In genomic region chr1:152252658-152253267, GRCm38 (mm10) we compare ENCODE assay signal across 25 mouse cellular contexts.
A peak's percentile ranks its signal among the peaks of the same experiment; 100 is the strongest.
DNase-seq lines count a peak whose midpoint lies in the region; ATAC-seq and TF ChIP-seq lines count a peak whose summit lies in the region.
"Had no signal": no experiment of that assay in that cellular context is flagged by ENCODE, and none has a peak within 500 bp of the region (broad histone marks: within the 10 kb centered on the region; RNA-seq: fewer than 3 reads in every experiment).

No protein-coding gene starts in this region.

- H3K27ac ChIP-seq in hindbrain, embryonic 11.5 days (ENCODE audit: low read depth, low read length) = peak overlapping the region; percentile 51; the same call in 1 of the 2 replicates
- no peak overlapping the region; the same call in 1 of the 2 replicates for H3K27ac ChIP-seq in hindbrain, embryonic 16.5 days (ENCODE audit: low read depth, low read length)
- H3K27ac ChIP-seq in neural tube, embryonic 11.5 days (ENCODE audit: low read depth, low read length) = no peak overlapping the region
- H3K27ac ChIP-seq in neural tube, embryonic 15.5 days (replicated peaks) = no peak overlapping the region
- H3K27ac ChIP-seq in neural tube, embryonic 14.5 days (ENCODE audit: low read depth, low read length) = no peak overlapping the region
- H3K27ac ChIP-seq: forebrain, embryonic 13.5 days; layer of hippocampus, adult 2 months; left cerebral cortex, adult 2 months; limb, embryonic 13.5 days; lung, embryonic 15.5 days; stomach, embryonic 15.5 days had no signal

- H3K9ac ChIP-seq in hindbrain, embryonic 11.5 days (ENCODE audit: low read depth, low read length) = no peak overlapping the region
- no peak overlapping the region for H3K9ac ChIP-seq in hindbrain, embryonic 16.5 days (ENCODE audit: low read depth, low read length)
- no peak overlapping the region for H3K9ac ChIP-seq in neural tube, embryonic 11.5 days (ENCODE audit: low read length)
- H3K9ac ChIP-seq in neural tube, embryonic 15.5 days (replicated peaks) = no peak overlapping the region
- H3K9ac ChIP-seq in neural tube, embryonic 14.5 days (replicated peaks; ENCODE audit: low read depth, low read length) = no peak overlapping the region
- H3K9ac ChIP-seq: forebrain, embryonic 13.5 days; heart, embryonic 12.5 days; limb, embryonic 13.5 days; lung, embryonic 15.5 days; stomach, embryonic 15.5 days had no signal

- no peak overlapping the region for H3K4me3 ChIP-seq in hindbrain, embryonic 11.5 days (ENCODE audit: low read depth, low read length)
- no peak overlapping the region for H3K4me3 ChIP-seq in hindbrain, embryonic 16.5 days (ENCODE audit: low read length)
- H3K4me3 ChIP-seq in neural tube, embryonic 11.5 days (ENCODE audit: low read depth, low read length) = no peak overlapping the region
- no peak overlapping the region for H3K4me3 ChIP-seq in neural tube, embryonic 15.5 days (replicated peaks)
- H3K4me3 ChIP-seq in neural tube, embryonic 14.5 days (ENCODE audit: low read depth, low read length) = no peak overlapping the region
- H3K4me3 ChIP-seq: forebrain, embryonic 13.5 days; heart, embryonic 12.5 days; layer of hippocampus, adult 2 months; left cerebral cortex, adult 2 months; limb, embryonic 13.5 days; lung, embryonic 15.5 days; stomach, embryonic 15.5 days had no signal

- no peaks in the 10 kb centered on the region for H3K9me3 ChIP-seq in hindbrain, embryonic 11.5 days (ENCODE audit: control insufficient read depth, low read length)
- no peaks in the 10 kb centered on the region for H3K9me3 ChIP-seq in hindbrain, embryonic 16.5 days (ENCODE audit: control insufficient read depth, low read length)
- no peaks in the 10 kb centered on the region for H3K9me3 ChIP-seq in neural tube, embryonic 11.5 days (ENCODE audit: control insufficient read depth, low read length)
- H3K9me3 ChIP-seq in neural tube, embryonic 15.5 days (replicated peaks) = no peaks in the 10 kb centered on the region
- H3K9me3 ChIP-seq in neural tube, embryonic 14.5 days (ENCODE audit: control insufficient read depth, low read length) = no peaks in the 10 kb centered on the region
- H3K9me3 ChIP-seq: forebrain, embryonic 13.5 days; heart, embryonic 12.5 days; limb, embryonic 13.5 days; lung, embryonic 15.5 days; stomach, embryonic 15.5 days had no signal

- TF ChIP-seq CTCF in brain, embryonic 14.5 days (IDR thresholded peaks at IDR 0.05; ENCODE audit: borderline replicate concordance, extremely low read depth, insufficient read depth, insufficient read length) = no peak

- DNase-seq in hindbrain, embryonic 11.5 days (ENCODE audit: low spot score) = peak; percentile 30
- peak; percentile 31 for DNase-seq in neural tube, embryonic 11.5 days (ENCODE audit: low spot score)
- DNase-seq in brain, embryonic 14.5 days (ENCODE audit: low read depth) = peak; percentile 48
- DNase-seq in adrenal gland, adult 8-10 months = no peak
- DNase-seq: adrenal gland, adult 2 months; cerebellum, adult 11 months; cerebellum, adult 9-10 months; cerebellum, postnatal 36 days; gastrocnemius, postnatal 10 days; heart, adult 18-20 months; heart, postnatal 4 days; kidney, adult 11 months; kidney, postnatal 36 days; right cerebral cortex, postnatal 25 days had no signal

- WGBS in hindbrain, embryonic 11.5 days = 71% methylated on average over 9 of the region's 9 CpGs
- 44% methylated on average over 9 of the region's 9 CpGs for WGBS in hindbrain, embryonic 16.5 days
- 49% methylated on average over 9 of the region's 9 CpGs for WGBS in neural tube, embryonic 11.5 days
- 26% methylated on average over 9 of the region's 9 CpGs for WGBS in neural tube, embryonic 15.5 days
- 31% methylated on average over 9 of the region's 9 CpGs for WGBS in neural tube, embryonic 14.5 days

- H3K27me3 ChIP-seq in hindbrain, embryonic 11.5 days (ENCODE audit: control insufficient read depth, insufficient read depth, low read length) = no peaks in the 10 kb centered on the region
- no peaks in the 10 kb centered on the region for H3K27me3 ChIP-seq in hindbrain, embryonic 16.5 days (replicated peaks; ENCODE audit: control insufficient read depth, insufficient read depth, low read length)
- H3K27me3 ChIP-seq in neural tube, embryonic 11.5 days (ENCODE audit: control insufficient read depth, insufficient read depth, low read length) = no peaks in the 10 kb centered on the region
- no peaks in the 10 kb centered on the region for H3K27me3 ChIP-seq in neural tube, embryonic 15.5 days (replicated peaks)
- H3K27me3 ChIP-seq in neural tube, embryonic 14.5 days (ENCODE audit: control insufficient read depth, insufficient read depth, low read length) = no peaks in the 10 kb centered on the region
- H3K27me3 ChIP-seq: forebrain, embryonic 13.5 days; limb, embryonic 13.5 days; lung, embryonic 15.5 days; stomach, embryonic 15.5 days had no signal

- no peak overlapping the region for H3K4me2 ChIP-seq in hindbrain, embryonic 11.5 days (replicated peaks; ENCODE audit: low read depth, low read length)
- no peak overlapping the region for H3K4me2 ChIP-seq in hindbrain, embryonic 16.5 days (ENCODE audit: low read length)
- H3K4me2 ChIP-seq in neural tube, embryonic 11.5 days (ENCODE audit: low read depth) = no peak overlapping the region
- no peak overlapping the region for H3K4me2 ChIP-seq in neural tube, embryonic 15.5 days
- no peak overlapping the region for H3K4me2 ChIP-seq in neural tube, embryonic 14.5 days (ENCODE audit: low read depth, low read length)
- H3K4me2 ChIP-seq: forebrain, embryonic 13.5 days; heart, embryonic 12.5 days; limb, embryonic 13.5 days; liver, embryonic 11.5 days; lung, embryonic 15.5 days; stomach, embryonic 15.5 days had no signal

- H3K36me3 ChIP-seq in hindbrain, embryonic 11.5 days (ENCODE audit: control insufficient read depth, insufficient read depth, low read length) = no peaks in the 10 kb centered on the region
- no peaks in the 10 kb centered on the region for H3K36me3 ChIP-seq in hindbrain, embryonic 16.5 days (ENCODE audit: control insufficient read depth, insufficient read depth, low read length)
- no peaks in the 10 kb centered on the region for H3K36me3 ChIP-seq in neural tube, embryonic 11.5 days (ENCODE audit: control insufficient read depth, insufficient read depth, low read length)
- no peaks in the 10 kb centered on the region for H3K36me3 ChIP-seq in neural tube, embryonic 15.5 days
- H3K36me3 ChIP-seq in neural tube, embryonic 14.5 days (ENCODE audit: control insufficient read depth, insufficient read depth, low read length) = no peaks in the 10 kb centered on the region
- H3K36me3 ChIP-seq: heart, embryonic 12.5 days; limb, embryonic 13.5 days; lung, embryonic 15.5 days; stomach, embryonic 15.5 days had no signal

- peak; percentile 79 for ATAC-seq in hindbrain, embryonic 11.5 days (ENCODE audit: low FRiP score)
- ATAC-seq in hindbrain, embryonic 16.5 days = no peak
- ATAC-seq in neural tube, embryonic 11.5 days (ENCODE audit: insufficient read depth, low FRiP score, low TSS enrichment) = peak; percentile 58; the same call in 1 of the 2 replicates
- ATAC-seq in neural tube, embryonic 15.5 days (ENCODE audit: low FRiP score) = no peak; the same call in 1 of the 2 replicates
- peak; percentile 81; the same call in 1 of the 2 replicates for ATAC-seq in neural tube, embryonic 14.5 days (ENCODE audit: low read depth)
- ATAC-seq: forebrain, embryonic 13.5 days had no signal

- no peaks in the 10 kb centered on the region for H3K4me1 ChIP-seq in hindbrain, embryonic 11.5 days (replicated peaks; ENCODE audit: control insufficient read depth, insufficient read depth, low read length)
- no peaks in the 10 kb centered on the region for H3K4me1 ChIP-seq in hindbrain, embryonic 16.5 days (ENCODE audit: control insufficient read depth, insufficient read depth, low read depth, low read length)
- H3K4me1 ChIP-seq in neural tube, embryonic 11.5 days (ENCODE audit: control insufficient read depth, insufficient read depth, low read length) = no peaks in the 10 kb centered on the region
- peaks cover 11% of the 10 kb centered on the region; the same call in 1 of the 2 replicates for H3K4me1 ChIP-seq in neural tube, embryonic 15.5 days
- H3K4me1 ChIP-seq in neural tube, embryonic 14.5 days (ENCODE audit: control insufficient read depth, insufficient read depth, low read length) = 0 out of 2 replicates have a peak, but pooled peaks cover 4% of the 10 kb centered on the region
- H3K4me1 ChIP-seq: forebrain, embryonic 13.5 days; heart, embryonic 12.5 days; limb, embryonic 13.5 days; stomach, embryonic 15.5 days had no signal

- no peak for TF ChIP-seq POLR2A in brain, embryonic 14.5 days (IDR thresholded peaks at IDR 0.05; ENCODE audit: borderline replicate concordance, extremely low read depth, insufficient read depth, insufficient read length, poor library complexity, severe bottlenecking)

Comparison
In these comparisons a context has a peak if more than half of its experiments do, and no peak if none do; other contexts are left out.
1. ATAC-seq: peak in hindbrain, embryonic 11.5 days (single experiment), neural tube, embryonic 11.5 days (single experiment) and neural tube, embryonic 14.5 days (single experiment); none in hindbrain, embryonic 16.5 days (single experiment) and neural tube, embryonic 15.5 days (single experiment).